Mouse (Mus musculus) bone marrow, adult 2 months (tissue): ENCODE measurements around the gene Ifitm6. TPM values are rescaled to one million over a fixed set of nuclear protein-coding genes. Genes with fewer than 3 reads are reported as not detected.
"Not testable (repeated sequence)": the region's sequence is repeated elsewhere in the genome, so short reads cannot be mapped to it uniquely, and the experiment has no call there.

Experiments
- H3K27ac ChIP-seq: fragments of 200-500 bp; 2 replicates; pipeline ENCODE4 v1.5.1; 2012; ENCODE audit warnings: low read depth, mild to moderate bottlenecking, control low read depth, inconsistent platforms, low read length; ENCODE audit not compliant: control insufficient read depth, poor library complexity, insufficient read depth
- H3K4me1 ChIP-seq: fragments of 200-500 bp; 2 replicates; pipeline ENCODE4 v1.6.1; 2011; ENCODE audit warnings: low read length; ENCODE audit not compliant: control insufficient read depth, insufficient read depth
- H3K4me3 ChIP-seq: fragments of 200-500 bp; replicated peaks from 2 replicates; pipeline ENCODE3; 2011; ENCODE audit warnings: mild to moderate bottlenecking, low read depth, low read length, control low read depth; ENCODE audit not compliant: control insufficient read depth
- CTCF ChIP-seq: fragments of 200-500 bp; IDR thresholded peaks from 2 replicates; pipeline ENCODE4 v1.5.1; 2011; ENCODE audit warnings: low read length, control low read depth; ENCODE audit not compliant: control insufficient read depth, insufficient read depth
- POLR2A ChIP-seq: fragments of 200-500 bp; IDR thresholded peaks from 2 replicates; pipeline ENCODE4 v1.6.1; 2011; ENCODE audit warnings: low read depth, mild to moderate bottlenecking, control low read depth, low read length, borderline replicate concordance; ENCODE audit not compliant: control insufficient read depth
- WGBS: fragments of 180-500 bp; shearing (Covaris S2); methylation state at CpG from one replicate; pipeline ENCODE4 v1.1.7; 2018; 5-methylcytosine and 5-hydroxymethylcytosine counted together
- polyA plus RNA-seq: library from polyadenylated mRNA; stranded (reverse); fragments of >200 nt; gene quantifications from 2 replicates; pipeline ENCODE4 v1.2.4, GENCODE M21; 2011; ENCODE audit warnings: low replicate concordance; ENCODE audit not compliant: missing spikeins, insufficient read depth, insufficient read length

Gene Ifitm6
- polyA plus RNA-seq, 1 experiment, result 524 TPM

DNA sequence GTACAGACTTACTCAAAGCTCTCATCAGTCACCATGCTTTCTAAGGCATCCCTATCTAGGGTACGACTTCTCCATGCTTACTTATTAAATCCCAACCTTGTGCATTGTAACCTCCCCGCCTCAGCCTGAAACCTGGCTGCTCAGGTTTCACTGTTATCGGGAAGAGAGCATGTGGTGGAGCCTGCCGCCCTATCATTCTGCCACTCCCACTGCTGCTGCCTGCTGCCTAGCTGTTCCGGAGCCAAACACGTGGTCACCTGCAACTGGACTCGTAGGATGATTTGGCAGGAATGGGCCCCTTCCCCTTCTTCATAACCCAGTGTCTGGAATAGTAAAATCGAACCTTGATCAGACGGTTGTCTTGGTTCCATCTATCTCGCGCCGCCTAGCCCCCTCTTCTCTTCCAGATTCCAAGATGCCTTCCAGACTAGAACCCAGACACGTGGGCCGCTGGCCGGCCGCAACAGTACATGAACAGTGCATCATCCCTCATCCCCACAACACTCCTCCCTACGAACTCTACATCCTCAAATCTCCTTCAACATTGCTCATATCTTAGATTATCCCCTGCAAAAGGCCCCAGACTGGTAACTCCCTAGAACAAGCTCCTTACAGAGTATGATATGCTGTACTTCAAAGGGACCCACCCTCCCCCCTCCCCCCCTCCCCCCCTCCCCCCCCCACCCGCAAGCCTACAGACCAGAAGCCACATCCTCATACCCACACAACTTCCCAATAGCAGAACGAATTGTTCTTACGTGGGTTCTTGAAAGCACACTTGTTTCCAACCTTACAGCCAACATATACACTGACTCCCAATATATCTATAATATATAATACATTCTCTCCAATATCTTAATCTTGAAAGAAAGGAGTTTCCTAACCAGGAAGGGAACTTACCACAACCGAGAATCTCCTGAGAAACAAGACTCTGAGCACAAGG, 20.6 kb upstream of the Ifitm6 start:
- Histone ChIP-seq H3K4me1 (peaks cover 14% of the 10 kb centered on the region), H3K4me3 (peak overlapping the region; percentile 49), H3K27ac (peak overlapping the region; percentile 74)
- TF ChIP-seq POLR2A, result no peak
- TF ChIP-seq CTCF, result no peak
- WGBS, result 35% methylated on average over 21 of the region's 21 CpGs

DNA sequence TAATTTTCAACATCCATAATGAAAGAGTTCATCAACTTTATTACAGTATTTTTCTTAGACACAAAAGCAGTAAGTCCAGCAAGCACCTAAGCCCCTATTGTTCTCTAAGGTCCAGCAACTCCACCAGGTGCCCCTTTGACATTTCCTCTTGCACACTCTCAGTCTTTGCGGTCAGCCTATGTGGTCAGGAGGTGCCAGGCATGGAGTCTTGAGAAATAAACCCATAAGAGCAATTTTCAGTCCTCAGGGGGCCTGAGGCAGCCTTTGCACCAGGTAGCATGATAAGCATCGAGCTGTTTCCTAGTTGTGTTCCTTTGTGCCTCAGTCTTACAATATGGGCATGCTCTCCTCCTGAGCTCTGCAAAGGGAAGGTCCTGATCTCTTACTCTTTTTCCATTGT, 18.9 kb upstream of the Ifitm6 start:
- 33% methylated on average over 1 of the region's 2 CpGs for WGBS
- not testable (repeated sequence) for H3K27ac ChIP-seq, H3K4me3 ChIP-seq, H3K4me1 ChIP-seq

DNA sequence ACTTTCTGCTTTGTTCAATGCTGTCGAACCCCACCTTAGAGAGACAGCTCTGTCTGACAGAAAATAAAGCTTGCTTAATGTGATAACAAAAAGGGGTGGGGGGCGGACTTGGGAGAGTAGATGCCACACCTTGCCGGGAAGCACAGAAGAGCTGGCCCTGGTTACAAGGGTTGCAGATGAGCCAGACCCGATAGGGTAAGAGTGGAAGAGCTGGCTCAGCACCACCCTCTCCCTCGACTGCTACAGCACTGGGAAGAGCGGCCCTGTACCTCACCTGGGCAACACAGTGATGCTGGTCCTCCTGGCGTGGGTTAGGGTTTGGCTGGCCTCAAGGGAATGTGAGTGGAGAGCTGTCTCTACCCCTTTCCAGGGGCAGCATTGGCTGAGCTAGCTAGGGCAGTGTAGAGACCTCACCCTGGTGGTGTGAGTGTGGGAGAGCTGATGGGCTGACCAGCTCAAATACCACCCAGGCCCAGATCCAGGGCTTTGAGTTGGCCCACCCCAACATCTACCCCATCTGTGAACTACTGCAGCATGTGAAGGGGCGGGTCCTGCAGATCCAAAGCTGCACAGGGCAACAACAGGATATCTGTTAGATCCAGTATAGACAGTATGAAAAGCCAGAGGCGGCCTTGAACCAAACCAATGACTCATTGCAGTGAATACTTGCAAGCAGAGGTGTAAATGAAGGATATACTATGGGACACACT, 14.9 kb upstream of the Ifitm6 start:
- Histone ChIP-seq H3K4me3 (no peak overlapping the region), H3K4me1 (peaks cover 3% of the 10 kb centered on the region; the same call in 1 of the 2 replicates), H3K27ac (no peak overlapping the region)
- no peak for TF ChIP-seq CTCF
- no peak for TF ChIP-seq POLR2A
- WGBS, result 72% methylated on average over 9 of the region's 9 CpGs

DNA sequence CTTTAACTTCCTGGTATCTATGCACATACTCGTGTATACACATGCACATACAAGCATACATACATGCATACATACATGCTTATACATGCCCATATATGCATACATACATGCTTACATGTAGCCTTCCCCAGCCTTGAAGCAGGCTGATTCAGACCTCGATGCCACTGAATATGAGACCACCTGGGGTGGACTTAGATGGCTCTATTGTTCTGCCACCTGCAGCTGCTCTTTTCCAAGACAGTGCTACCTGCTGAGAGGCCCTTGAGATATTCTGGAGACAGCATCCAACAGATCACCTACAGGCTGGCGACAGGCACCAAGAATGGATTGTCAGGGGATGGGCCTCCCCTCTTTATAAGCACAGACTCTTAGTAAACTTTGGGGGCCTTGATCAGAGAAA, 12.7 kb upstream of the Ifitm6 start:
- no peak for TF ChIP-seq POLR2A
- TF ChIP-seq CTCF, result no peak
- no peaks in the 10 kb centered on the region; the same call in 1 of the 2 replicates for H3K4me1 ChIP-seq
- H3K4me3 ChIP-seq, result no peak overlapping the region
- H3K27ac ChIP-seq, result no peak overlapping the region
- 71% methylated on average over 3 of the region's 3 CpGs for WGBS

DNA sequence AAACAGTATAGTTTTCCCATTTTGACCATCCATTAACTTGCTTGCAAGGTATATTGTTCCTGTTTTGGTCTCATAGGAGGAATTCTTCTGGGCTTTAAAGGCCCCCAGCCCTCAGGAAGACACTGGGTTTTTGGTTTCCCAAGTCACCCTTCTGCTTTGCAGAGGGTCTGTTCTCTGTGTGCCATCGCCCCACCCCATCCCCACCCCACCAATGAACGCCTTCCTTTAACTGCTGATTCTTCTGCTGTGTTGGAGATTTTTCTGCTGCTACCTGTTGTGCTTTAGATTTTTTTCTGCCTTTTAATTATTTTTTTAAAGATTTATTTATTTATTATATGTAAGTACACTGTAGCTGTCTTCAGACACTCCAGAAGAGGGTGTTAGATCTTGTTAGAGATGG, 11.1 kb upstream of the Ifitm6 start, which contains the start of gene Gm17387:
Gene Gm17387, plus strand, starts transcription at position 301 of the 400 bp plus-strand sequence.
- TF ChIP-seq CTCF (no peak), POLR2A (no peak)
- Histone ChIP-seq H3K27ac (no peak within 1 kb of the TSS), H3K4me1 (no peaks in the 10 kb centered on the region; the same call in 1 of the 2 replicates), H3K4me3 (no peak within 1 kb of the TSS)
- WGBS, result 86% methylated on average over 2 of the region's 2 CpGs

DNA sequence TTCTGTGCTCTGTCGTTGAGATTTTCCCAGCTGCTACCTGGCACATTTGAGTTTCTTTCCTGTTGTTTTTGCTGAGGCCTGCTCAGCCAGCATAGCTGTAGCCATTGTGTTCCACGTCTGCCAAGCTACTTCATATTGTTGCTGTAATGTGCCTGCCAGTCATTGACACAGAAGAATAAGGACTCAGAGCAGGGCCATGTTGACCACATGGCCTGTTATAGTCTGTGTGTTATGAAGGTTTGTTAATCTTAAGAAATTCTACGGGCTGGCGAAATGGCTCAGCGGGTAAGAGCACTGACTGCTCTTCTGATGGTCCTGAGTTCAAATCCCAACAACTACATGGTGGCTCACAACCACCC, 9.0 kb upstream of the Ifitm6 start:
- 74% methylated on average over 5 of the region's 5 CpGs for WGBS
- Histone ChIP-seq H3K4me1 (no peaks in the 10 kb centered on the region; the same call in 1 of the 2 replicates), H3K4me3 (no peak overlapping the region), H3K27ac (no peak overlapping the region)
- TF ChIP-seq POLR2A (no peak), CTCF (no peak)

DNA sequence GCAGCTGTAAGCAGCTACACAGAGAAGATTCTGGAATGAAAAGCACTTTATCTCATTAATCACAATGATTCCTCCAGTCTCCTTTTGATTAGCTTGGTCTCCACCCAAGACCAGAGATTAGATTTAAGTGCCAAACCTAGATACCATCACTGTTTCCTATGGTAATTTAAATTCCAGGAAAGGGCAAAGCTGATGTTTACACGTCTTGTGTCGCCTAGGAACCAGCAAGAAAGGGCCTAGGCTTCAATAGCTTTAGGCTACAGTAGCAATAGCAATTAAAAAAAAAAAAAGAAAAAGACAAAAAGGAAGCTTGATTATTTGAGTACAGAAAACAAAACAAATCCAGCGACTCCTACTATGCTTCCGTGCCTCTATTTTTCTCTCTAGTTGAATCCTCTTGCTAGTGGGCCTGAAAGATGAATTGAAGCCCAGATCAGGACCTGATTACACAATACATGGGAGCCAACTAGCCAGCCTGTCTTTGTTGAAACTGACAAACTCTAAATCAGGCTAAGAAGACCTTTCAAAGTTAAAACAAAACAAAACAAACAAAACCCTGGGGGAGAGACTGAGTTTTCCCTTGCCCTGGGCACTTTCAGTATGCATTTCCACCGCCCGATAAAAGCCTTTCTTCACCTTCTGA, 8.5 kb upstream of the Ifitm6 start:
- peaks cover 2% of the 10 kb centered on the region; the same call in 1 of the 2 replicates for H3K4me1 ChIP-seq
- H3K4me3 ChIP-seq, result no peak overlapping the region
- WGBS, result 78% methylated on average over 6 of the region's 6 CpGs
- no peak overlapping the region for H3K27ac ChIP-seq
- TF ChIP-seq POLR2A (no peak), CTCF (no peak)

DNA sequence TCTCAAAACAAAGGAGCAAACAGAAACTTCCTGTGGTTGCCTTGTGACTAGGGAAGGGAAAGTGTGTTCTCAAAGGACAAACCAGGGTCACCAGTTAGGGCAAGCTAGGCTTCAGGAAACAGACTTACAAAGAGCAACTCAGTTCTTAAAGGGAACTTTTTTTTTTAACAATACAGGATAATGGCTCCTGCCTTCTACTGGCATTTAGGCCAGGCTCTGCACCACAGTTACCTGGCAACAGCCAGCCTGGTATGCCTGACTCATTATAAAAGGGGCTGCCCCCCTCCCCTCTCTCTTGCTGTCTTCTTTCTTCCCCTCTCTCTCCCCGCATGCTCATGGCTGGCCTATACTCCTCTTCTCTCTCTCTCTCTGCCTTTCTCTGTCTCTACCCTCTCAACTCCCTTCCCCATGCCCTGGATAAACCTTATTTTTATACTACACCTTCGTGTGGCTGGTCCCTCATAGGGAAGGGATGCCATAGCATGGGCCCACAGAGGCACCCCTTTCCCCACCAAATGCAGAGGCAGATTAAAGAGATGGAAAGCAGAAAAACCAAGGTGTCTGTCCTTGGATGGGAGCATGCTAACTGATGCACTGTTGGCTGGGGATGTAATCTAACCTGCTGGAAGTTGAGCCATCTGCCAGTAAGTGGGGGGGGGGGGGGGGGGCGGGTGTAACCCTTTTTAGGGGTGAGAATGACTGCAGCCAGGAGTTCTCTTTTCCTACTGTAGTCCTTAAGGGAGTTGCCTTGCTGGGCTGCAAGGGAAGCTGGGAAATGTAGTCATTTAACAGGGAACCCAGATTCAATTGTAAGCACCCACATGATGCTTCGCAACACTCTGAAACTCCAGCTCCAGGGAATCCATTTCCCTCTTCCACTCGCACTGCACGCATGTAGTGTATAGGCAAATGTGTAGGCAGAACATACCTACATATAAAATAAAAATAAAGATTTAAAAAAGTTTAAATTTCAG, 7.4 kb upstream of the Ifitm6 start:
- Histone ChIP-seq H3K4me1 (peaks cover 3% of the 10 kb centered on the region), H3K27ac (peak overlapping the region; percentile 45; the same call in 1 of the 2 replicates), H3K4me3 (no peak overlapping the region)
- no peak for TF ChIP-seq POLR2A
- TF ChIP-seq CTCF, result no peak
- WGBS, result 46% methylated on average over 6 of the region's 6 CpGs
